Mouse (Mus musculus): ENCODE measurements around the gene Med22. TPM values are rescaled to one million over a fixed set of nuclear protein-coding genes. Genes with fewer than 3 reads are reported as not detected.
A peak's percentile ranks its signal among the peaks of the same experiment; 100 is the strongest.

The Med22 gene
- polyA plus RNA-seq, 1 experiment from 2014 or later = 58.7 TPM

- Histone ChIP-seq H3K36me3 (peaks cover 33% of the 10 kb centered on the region), H3K4me1 (peaks cover 36% of the 10 kb centered on the region), H3K4me3 (peak within 1 kb of the TSS; percentile 97), H3K9ac (peak within 1 kb of the TSS; percentile 100), H3K27me3 (no peaks in the 10 kb centered on the region), H3K27ac (peak within 1 kb of the TSS; percentile 91), H3K4me2 (replicated peaks) (peak within 1 kb of the TSS; percentile 82), H3K9me3 (no peaks in the 10 kb centered on the region)
- peak; percentile 94 for ATAC-seq (ENCODE audit: low FRiP score, low read depth)
- WGBS = under 1% methylated on average over 58 of the region's 70 CpGs
These were observed 23.0 kb upstream of the Med22 start, which contains the start of the genes Surf4 and Stkld1 for GRCm38 (mm10) chr2:26933304-26934055. Gene Surf4, minus strand, starts transcription at chr2:26933928. Gene Stkld1, plus strand, starts transcription at chr2:26934047.

DNA sequence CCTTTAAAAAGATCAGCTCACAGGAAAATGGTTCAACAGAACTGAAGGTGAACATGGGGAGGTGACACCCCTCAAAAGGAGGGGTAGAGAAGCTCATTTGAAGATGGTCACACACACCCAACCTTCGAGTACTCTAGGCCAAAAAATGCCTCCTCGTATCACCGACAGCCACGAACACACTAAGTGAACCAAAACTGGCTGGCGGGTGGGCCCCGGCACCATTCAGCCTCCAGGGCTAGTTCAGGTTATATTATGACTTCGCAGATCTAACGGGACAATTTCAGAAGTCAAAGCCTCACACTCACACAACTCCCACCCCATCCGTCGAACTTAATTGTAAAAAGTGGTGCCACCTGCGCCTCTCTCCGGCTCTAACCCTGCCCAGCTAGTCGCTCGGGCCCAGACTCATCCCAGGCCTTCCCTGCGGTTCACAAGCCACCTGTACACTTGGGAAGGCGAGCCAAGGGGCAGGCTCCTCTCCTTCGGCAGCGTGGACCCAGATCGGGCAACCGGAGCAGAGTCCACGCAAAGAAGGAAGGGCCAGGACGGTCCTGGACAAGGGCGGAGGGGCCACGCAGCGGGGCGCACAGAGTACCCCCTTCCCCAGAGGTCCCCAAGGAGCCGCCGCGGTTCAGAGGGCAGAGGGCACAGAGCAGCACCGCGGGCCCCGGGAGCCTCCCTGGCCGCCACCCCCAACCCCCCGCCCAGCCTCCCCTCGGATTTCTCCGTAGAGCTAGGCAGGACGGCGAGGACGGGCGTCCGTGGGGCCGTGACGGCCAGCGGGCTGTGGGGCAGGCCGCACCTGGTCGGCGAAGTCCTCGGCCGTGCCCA, 22.2 kb upstream of the Med22 start:
- H3K4me2 ChIP-seq (replicated peaks) = peak overlapping the region; percentile 82
- WGBS = 1% methylated on average over 49 of the region's 49 CpGs
- no peaks in the 10 kb centered on the region for H3K27me3 ChIP-seq
- ATAC-seq (ENCODE audit: low FRiP score, low read depth) = peak; percentile 58
- no peaks in the 10 kb centered on the region for H3K9me3 ChIP-seq
- peaks cover 41% of the 10 kb centered on the region for H3K36me3 ChIP-seq
- peak overlapping the region; percentile 100 for H3K9ac ChIP-seq
- peak overlapping the region; percentile 97 for H3K4me3 ChIP-seq
- peaks cover 41% of the 10 kb centered on the region for H3K4me1 ChIP-seq
- peak overlapping the region; percentile 91 for H3K27ac ChIP-seq

- Histone ChIP-seq H3K9ac (no peak overlapping the region; the same call in 1 of the 2 replicates), H3K4me2 (replicated peaks) (no peak overlapping the region), H3K27me3 (no peaks in the 10 kb centered on the region), H3K4me1 (peaks cover 42% of the 10 kb centered on the region), H3K9me3 (no peaks in the 10 kb centered on the region), H3K4me3 (no peak overlapping the region), H3K27ac (no peak overlapping the region), H3K36me3 (peaks cover 62% of the 10 kb centered on the region)
- ATAC-seq (ENCODE audit: low FRiP score, low read depth) = no peak
- 40% methylated on average over 1 of the region's 1 CpGs for WGBS
These were observed 19.9 kb upstream of the Med22 start for GRCm38 (mm10) chr2:26930390-26930789.

DNA sequence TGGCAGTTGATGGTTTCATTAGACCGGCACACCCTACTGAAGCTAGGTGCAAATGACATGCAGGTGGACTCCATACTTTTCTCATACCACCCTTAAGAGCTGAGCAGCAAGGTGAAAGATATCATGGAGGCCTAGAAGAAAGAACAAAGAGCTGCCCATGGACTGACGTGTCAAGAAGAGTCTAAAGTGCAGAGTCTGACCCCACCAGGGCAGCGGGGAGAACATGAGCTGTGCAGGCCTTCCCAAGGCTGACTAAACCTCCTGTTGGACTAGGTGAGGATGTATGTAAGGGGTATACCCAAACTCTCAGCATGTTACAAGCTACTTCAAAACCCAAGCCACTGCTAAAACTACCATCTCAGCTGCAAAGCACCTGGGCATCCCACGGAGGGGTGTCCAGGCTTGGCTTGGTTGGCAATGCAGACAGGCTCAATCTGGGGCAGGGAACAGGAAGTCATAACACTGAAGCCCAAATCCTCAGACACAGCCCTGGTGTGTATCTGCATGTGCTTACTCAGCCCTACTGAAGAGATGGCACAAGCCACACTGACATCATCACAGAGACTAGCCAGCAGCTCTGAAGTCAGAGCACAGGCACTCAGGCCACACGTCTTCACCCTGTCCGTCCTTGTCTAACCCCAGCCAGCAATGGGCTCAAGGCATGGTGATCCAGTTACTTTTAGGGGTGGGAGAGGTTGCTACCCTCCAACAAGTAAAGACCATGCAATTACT, 17.4 kb upstream of the Med22 start:
- Histone ChIP-seq H3K36me3 (peaks cover 87% of the 10 kb centered on the region), H3K9me3 (no peaks in the 10 kb centered on the region), H3K4me1 (peaks cover 42% of the 10 kb centered on the region), H3K9ac (peak overlapping the region; percentile 15; the same call in 1 of the 2 replicates), H3K4me3 (no peak overlapping the region), H3K27me3 (no peaks in the 10 kb centered on the region), H3K4me2 (replicated peaks) (no peak overlapping the region), H3K27ac (no peak overlapping the region)
- WGBS = 90% methylated on average over 6 of the region's 6 CpGs
- no peak for ATAC-seq (ENCODE audit: low FRiP score, low read depth)

- Histone ChIP-seq H3K36me3 (peaks cover 91% of the 10 kb centered on the region), H3K4me2 (replicated peaks) (no peak overlapping the region), H3K9ac (no peak overlapping the region), H3K4me1 (peaks cover 15% of the 10 kb centered on the region), H3K4me3 (no peak overlapping the region), H3K9me3 (no peaks in the 10 kb centered on the region), H3K27me3 (no peaks in the 10 kb centered on the region), H3K27ac (no peak overlapping the region)
- ATAC-seq (ENCODE audit: low FRiP score, low read depth) = no peak
- WGBS = 70% methylated on average over 9 of the region's 9 CpGs
These were observed 11.3 kb upstream of the Med22 start for GRCm38 (mm10) chr2:26921784-26922183.

GRCm38 (mm10) chr2:26920190-26920855, 9.8 kb upstream of the Med22 start:
- no peak overlapping the region for H3K4me3 ChIP-seq
- no peaks in the 10 kb centered on the region for H3K27me3 ChIP-seq
- no peaks in the 10 kb centered on the region for H3K9me3 ChIP-seq
- no peak overlapping the region for H3K9ac ChIP-seq
- 85% methylated on average over 6 of the region's 6 CpGs for WGBS
- H3K36me3 ChIP-seq = peaks cover 76% of the 10 kb centered on the region
- no peak overlapping the region for H3K4me2 ChIP-seq (replicated peaks)
- H3K27ac ChIP-seq = no peak overlapping the region; the same call in 1 of the 2 replicates
- peaks cover 23% of the 10 kb centered on the region for H3K4me1 ChIP-seq
- no peak for ATAC-seq (ENCODE audit: low FRiP score, low read depth)

DNA sequence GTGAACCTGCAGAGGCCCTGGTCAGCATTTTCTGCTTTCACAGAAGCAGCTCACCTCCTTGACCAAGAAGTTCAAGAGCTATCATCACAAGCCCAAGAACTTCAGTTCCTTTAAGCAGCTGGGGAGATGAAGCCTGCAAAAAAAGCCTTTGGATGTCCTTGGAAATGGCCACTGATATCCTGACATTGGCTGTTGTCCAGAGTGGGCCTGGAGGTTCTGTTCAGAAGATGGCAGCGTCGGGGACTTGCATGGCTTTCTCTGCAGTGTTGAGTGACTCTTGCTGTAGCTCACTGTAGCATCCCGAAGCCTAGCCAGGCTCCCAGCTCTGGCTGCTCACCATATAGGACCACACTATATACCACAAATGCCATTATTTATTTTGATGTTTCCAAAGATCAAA, 9.2 kb upstream of the Med22 start:
- Histone ChIP-seq H3K27ac (no peak overlapping the region), H3K4me1 (peaks cover 29% of the 10 kb centered on the region), H3K4me2 (replicated peaks) (no peak overlapping the region), H3K36me3 (peaks cover 70% of the 10 kb centered on the region), H3K4me3 (no peak overlapping the region), H3K27me3 (no peaks in the 10 kb centered on the region), H3K9ac (no peak overlapping the region), H3K9me3 (no peaks in the 10 kb centered on the region)
- no peak for ATAC-seq (ENCODE audit: low FRiP score, low read depth)
- WGBS = 85% methylated on average over 3 of the region's 3 CpGs

- WGBS = 2% methylated on average over 13 of the region's 13 CpGs
- H3K4me2 ChIP-seq (replicated peaks) = peak overlapping the region; percentile 98
- peaks cover 45% of the 10 kb centered on the region for H3K4me1 ChIP-seq
- no peak for ATAC-seq (ENCODE audit: low FRiP score, low read depth)
- H3K36me3 ChIP-seq = peaks cover 70% of the 10 kb centered on the region
- no peaks in the 10 kb centered on the region for H3K9me3 ChIP-seq
- no peaks in the 10 kb centered on the region for H3K27me3 ChIP-seq
- peak overlapping the region; percentile 68 for H3K4me3 ChIP-seq
- peak overlapping the region; percentile 69; the same call in 1 of the 2 replicates for H3K27ac ChIP-seq
- peak overlapping the region; percentile 87 for H3K9ac ChIP-seq
These were observed 6.3 kb upstream of the Med22 start for GRCm38 (mm10) chr2:26916738-26917137.

GRCm38 (mm10) chr2:26915927-26916728, 5.7 kb upstream of the Med22 start, which contains the start of the genes Surf2 and Surf1:
Gene Surf2, plus strand, starts transcription at chr2:26916367.
Gene Surf1, minus strand, starts transcription at chr2:26916530.
- no peaks in the 10 kb centered on the region for H3K27me3 ChIP-seq
- WGBS = 2% methylated on average over 47 of the region's 47 CpGs
- peak; percentile 75 for ATAC-seq (ENCODE audit: low FRiP score, low read depth)
- H3K4me1 ChIP-seq = peaks cover 47% of the 10 kb centered on the region
- H3K9ac ChIP-seq = peak within 1 kb of the TSS; percentile 87
- H3K36me3 ChIP-seq = peaks cover 68% of the 10 kb centered on the region
- peak within 1 kb of the TSS; percentile 98 for H3K4me2 ChIP-seq (replicated peaks)
- H3K4me3 ChIP-seq = peak within 1 kb of the TSS; percentile 68
- peak within 1 kb of the TSS; percentile 69; the same call in 1 of the 2 replicates for H3K27ac ChIP-seq
- H3K9me3 ChIP-seq = no peaks in the 10 kb centered on the region

GRCm38 (mm10) chr2:26914148-26914941, 3.9 kb upstream of the Med22 start:
- peaks cover 51% of the 10 kb centered on the region for H3K4me1 ChIP-seq
- H3K27ac ChIP-seq = no peak overlapping the region
- peaks cover 50% of the 10 kb centered on the region for H3K36me3 ChIP-seq
- no peak for ATAC-seq (ENCODE audit: low FRiP score, low read depth)
- H3K27me3 ChIP-seq = no peaks in the 10 kb centered on the region
- peak overlapping the region; percentile 98 for H3K4me2 ChIP-seq (replicated peaks)
- H3K4me3 ChIP-seq = peak overlapping the region; percentile 68; the same call in 1 of the 2 replicates
- H3K9me3 ChIP-seq = no peaks in the 10 kb centered on the region
- 55% methylated on average over 8 of the region's 8 CpGs for WGBS
- no peak overlapping the region for H3K9ac ChIP-seq

Data from limb, embryonic 13.5 days (tissue).